Mouse (Mus musculus) kidney, adult 2 months (tissue): ENCODE data around the gene Sec62.

Source experiments
- CTCF ChIP-seq: fragments of 200-500 bp; conservative IDR thresholded peaks from 2 replicates; pipeline ENCODE4 v1.5.1; 2011; ENCODE audit warnings: low read depth, mild to moderate bottlenecking, control low read depth, low read length, moderate library complexity, mixed read lengths; ENCODE audit not compliant: insufficient read depth, insufficient read length
- POLR2A ChIP-seq: fragments of 200-500 bp; IDR thresholded peaks from one replicate; pipeline ENCODE4 v1.6.1; 2011; ENCODE audit warnings: low read depth, low read length, control low read depth

- no peak for TF ChIP-seq POLR2A
- TF ChIP-seq CTCF = no peak
Measured at GRCm38 (mm10) chr3:30860705-30861104, 68.0 kb downstream of the Sec62 start.
